12 mouse cellular contexts compared by ENCODE assay signal in genomic region chr7:24637046-24637445, GRCm38 (mm10). TPM values are rescaled to one million over a fixed set of nuclear protein-coding genes. Genes with fewer than 3 reads are reported as not detected.
DNase-seq lines count a peak whose midpoint lies in the region; ATAC-seq lines count a peak whose summit lies in the region.
"Had no signal": no experiment of that assay in that cellular context is flagged by ENCODE, and none has a peak within 500 bp of the region (broad histone marks: within the 10 kb centered on the region; RNA-seq: fewer than 3 reads in every experiment).

No protein-coding gene starts in this region.

- 3% methylated on average over 18 of the region's 18 CpGs for WGBS in lung, embryonic 15.5 days
- WGBS in hindbrain, embryonic 15.5 days, result under 1% methylated on average over 18 of the region's 18 CpGs
- under 1% methylated on average over 18 of the region's 18 CpGs for WGBS in midbrain, embryonic 12.5 days

- no peaks in the 10 kb centered on the region for H3K36me3 ChIP-seq in lung, embryonic 15.5 days
- H3K36me3 ChIP-seq in hindbrain, embryonic 15.5 days, result no peaks in the 10 kb centered on the region
- no peaks in the 10 kb centered on the region for H3K36me3 ChIP-seq in midbrain, embryonic 12.5 days

- ATAC-seq in lung, embryonic 15.5 days (ENCODE audit: borderline replicate concordance, extremely low read depth, low FRiP score, low TSS enrichment), result no peak
- peak; percentile 20; the same call in 1 of the 2 replicates for ATAC-seq in hindbrain, embryonic 15.5 days (ENCODE audit: low FRiP score, low read depth)
- peak; percentile 41; the same call in 1 of the 2 replicates for ATAC-seq in midbrain, embryonic 12.5 days (ENCODE audit: low FRiP score, low read depth)

- H3K27me3 ChIP-seq in lung, embryonic 15.5 days, result peaks cover 57% of the 10 kb centered on the region
- peaks cover 52% of the 10 kb centered on the region for H3K27me3 ChIP-seq in hindbrain, embryonic 15.5 days
- H3K27me3 ChIP-seq in midbrain, embryonic 12.5 days, result peaks cover 60% of the 10 kb centered on the region

- no peak overlapping the region for H3K4me3 ChIP-seq in lung, embryonic 15.5 days
- H3K4me3 ChIP-seq in hindbrain, embryonic 15.5 days, result peak overlapping the region; percentile 17; the same call in 1 of the 2 replicates
- H3K4me3 ChIP-seq in midbrain, embryonic 12.5 days, result peak overlapping the region; percentile 39

- H3K4me2 ChIP-seq in lung, embryonic 15.5 days, result peak overlapping the region; percentile 78; the same call in 1 of the 2 replicates
- peak overlapping the region; percentile 45 for H3K4me2 ChIP-seq in hindbrain, embryonic 15.5 days
- H3K4me2 ChIP-seq in midbrain, embryonic 12.5 days (replicated peaks), result peak overlapping the region; percentile 66

- DNase-seq in lung, postnatal 14 days, result no peak
- DNase-seq in testis, postnatal 14 days (ENCODE audit: low spot score), result no peak
- no peak for DNase-seq in thymus, postnatal 36 days
- DNase-seq in left cerebral cortex, adult 9 months (ENCODE audit: low spot score in 2 of 2), result no peak
- no peak for DNase-seq in layer of hippocampus, adult 9-11 months
- DNase-seq: adrenal gland, postnatal 10 days; gastrocnemius, postnatal 10 days; kidney, adult 18-20 months had no signal

- H3K27ac ChIP-seq in lung, embryonic 15.5 days, result no peak overlapping the region
- H3K27ac ChIP-seq in hindbrain, embryonic 15.5 days (replicated peaks), result no peak overlapping the region
- H3K27ac ChIP-seq in midbrain, embryonic 12.5 days (replicated peaks), result no peak overlapping the region

- H3K4me1 ChIP-seq in lung, embryonic 15.5 days, result peaks cover 12% of the 10 kb centered on the region
- peaks cover 18% of the 10 kb centered on the region for H3K4me1 ChIP-seq in hindbrain, embryonic 15.5 days (replicated peaks)
- H3K4me1 ChIP-seq in midbrain, embryonic 12.5 days, result peaks cover 26% of the 10 kb centered on the region

- no peak overlapping the region for H3K9ac ChIP-seq in lung, embryonic 15.5 days
- no peak overlapping the region for H3K9ac ChIP-seq in hindbrain, embryonic 15.5 days
- H3K9ac ChIP-seq in midbrain, embryonic 12.5 days (replicated peaks), result no peak overlapping the region

- H3K9me3 ChIP-seq in lung, embryonic 15.5 days, result no peaks in the 10 kb centered on the region
- no peaks in the 10 kb centered on the region for H3K9me3 ChIP-seq in hindbrain, embryonic 15.5 days
- H3K9me3 ChIP-seq in midbrain, embryonic 12.5 days, result no peaks in the 10 kb centered on the region

RNA-seq across cellular contexts. Expression of gene Lypd3, which starts 0.7 kb away (rescaled TPM):
- polyA plus RNA-seq in lung, embryonic 15.5 days (2015; fragmentation: Nextera tagmentation; extraction: Ambion mirVana), result 0.18 and 0.40 TPM in 2 replicates
- 0.41 and 0.73 TPM in 2 replicates for polyA plus RNA-seq in hindbrain, embryonic 15.5 days (2015; fragmentation: Nextera tagmentation; extraction: Ambion mirVana)
- polyA plus RNA-seq in midbrain, embryonic 12.5 days (2016; fragmentation: Nextera tagmentation; extraction: Ambion mirVana), result 0.68 and 0.73 TPM in 2 replicates

RNA-seq across cellular contexts. Expression of gene Phldb3, which starts 26.5 kb away (rescaled TPM):
- polyA plus RNA-seq in lung, embryonic 15.5 days (2015; fragmentation: Nextera tagmentation; extraction: Ambion mirVana), result 0.15 and 0.21 TPM in 2 replicates
- not detected in 2 replicates for polyA plus RNA-seq in hindbrain, embryonic 15.5 days (2015; fragmentation: Nextera tagmentation; extraction: Ambion mirVana)
- not detected in 2 replicates for polyA plus RNA-seq in midbrain, embryonic 12.5 days (2016; fragmentation: Nextera tagmentation; extraction: Ambion mirVana)

RNA-seq across cellular contexts. Expression of gene Tex101, which starts 39.4 kb away (rescaled TPM):
- not detected in 2 replicates for polyA plus RNA-seq in lung, embryonic 15.5 days (2015; fragmentation: Nextera tagmentation; extraction: Ambion mirVana)
- not detected in 2 replicates for polyA plus RNA-seq in hindbrain, embryonic 15.5 days (2015; fragmentation: Nextera tagmentation; extraction: Ambion mirVana)
- polyA plus RNA-seq in midbrain, embryonic 12.5 days (2016; fragmentation: Nextera tagmentation; extraction: Ambion mirVana), result not detected in 2 replicates
- polyA plus RNA-seq: thymus, postnatal 0 days had no signal

RNA-seq across cellular contexts. Expression of gene Zfp575, which starts 49.6 kb away (rescaled TPM):
- polyA plus RNA-seq in lung, embryonic 15.5 days (2015; fragmentation: Nextera tagmentation; extraction: Ambion mirVana), result 2.8 and 3.0 TPM in 2 replicates
- polyA plus RNA-seq in hindbrain, embryonic 15.5 days (2015; fragmentation: Nextera tagmentation; extraction: Ambion mirVana), result 14.8 and 19.7 TPM in 2 replicates
- polyA plus RNA-seq in midbrain, embryonic 12.5 days (2016; fragmentation: Nextera tagmentation; extraction: Ambion mirVana), result 3.1 and 3.7 TPM in 2 replicates

RNA-seq across cellular contexts. Expression of gene Ethe1, which starts 49.7 kb away (rescaled TPM):
- polyA plus RNA-seq in lung, embryonic 15.5 days (2015; fragmentation: Nextera tagmentation; extraction: Ambion mirVana), result 23.8 and 24.2 TPM in 2 replicates
- 27.4 and 27.5 TPM in 2 replicates for polyA plus RNA-seq in hindbrain, embryonic 15.5 days (2015; fragmentation: Nextera tagmentation; extraction: Ambion mirVana)
- polyA plus RNA-seq in midbrain, embryonic 12.5 days (2016; fragmentation: Nextera tagmentation; extraction: Ambion mirVana), result 13.7 and 14.8 TPM in 2 replicates
